ENCODE assay signal across 8 mouse cellular contexts in the genomic region with DNA sequence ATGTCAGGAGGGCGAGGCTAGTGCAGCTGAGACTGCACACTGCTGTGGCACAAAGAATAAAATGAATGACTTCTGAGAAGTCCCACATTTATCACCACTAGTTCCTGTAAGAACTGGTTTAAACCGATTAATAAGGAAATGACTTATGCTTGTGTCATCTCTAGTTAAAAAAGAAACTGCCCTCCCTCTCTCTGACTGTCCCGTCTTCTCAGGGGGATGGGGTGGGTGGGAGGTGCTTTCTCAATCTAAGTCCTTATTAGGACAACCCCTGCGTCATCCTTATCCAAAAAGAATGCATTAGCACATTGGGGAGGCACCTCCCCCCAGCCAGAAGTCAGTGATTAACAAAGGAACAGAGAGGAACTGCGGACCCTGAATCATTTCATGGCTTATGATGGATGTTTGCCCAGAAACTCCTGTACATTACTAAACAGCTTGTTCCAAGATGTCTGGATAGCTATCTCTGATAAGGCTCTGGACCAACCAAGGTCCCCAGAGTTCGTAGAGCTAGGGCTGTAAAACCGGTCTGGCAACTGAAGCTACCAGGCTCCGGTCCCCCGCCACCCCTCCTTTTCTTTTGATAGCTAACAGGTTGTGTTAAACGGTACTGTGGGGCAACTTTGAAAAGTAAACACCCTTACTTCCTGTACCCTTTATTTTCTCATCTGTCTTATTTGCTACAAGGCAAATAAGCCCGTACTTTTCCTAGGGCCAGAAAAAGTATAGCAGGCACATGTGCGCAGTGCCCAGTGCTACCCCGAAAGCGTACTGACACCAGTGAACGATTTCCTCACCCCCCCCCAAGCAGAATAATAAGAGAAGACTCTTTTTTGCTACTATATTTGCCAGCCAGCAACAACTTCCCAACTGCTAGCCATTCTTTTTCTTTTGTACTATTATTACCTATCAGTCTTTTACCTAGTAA. TPM values are rescaled to one million over a fixed set of nuclear protein-coding genes. Genes with fewer than 3 reads are reported as not detected.
DNase-seq lines count a peak whose midpoint lies in the region; ATAC-seq and TF ChIP-seq lines count a peak whose summit lies in the region.

No protein-coding gene starts in this region.

- WGBS in forebrain, embryonic 12.5 days = 15% methylated on average over 15 of the region's 15 CpGs
- WGBS in hindbrain, embryonic 16.5 days = 14% methylated on average over 15 of the region's 15 CpGs
- WGBS in liver, embryonic 13.5 days (ENCODE audit: insufficient replicate concordance) = 2% methylated on average over 15 of the region's 15 CpGs

- peak; percentile 31; the same call in 1 of the 2 replicates for TF ChIP-seq EP300 in CH12.LX (IDR thresholded peaks at IDR 0.05; ENCODE audit: low read length)

- DNase-seq in CH12.LX (ENCODE audit: extremely low read depth) = peak; percentile 98
- DNase-seq in adrenal gland, adult 8-10 months = peak; percentile 73
- DNase-seq in liver, embryonic 13.5 days = peak; percentile 56
- DNase-seq in natural killer cell, adult 2 months (ENCODE audit: low spot score in 2 of 2) = peak; percentile 75 to 86
- no peak for DNase-seq in cerebellum, adult 9-10 months
- DNase-seq in frontal cortex, postnatal 25 days (ENCODE audit: low spot score in 2 of 2) = no peak

- TF ChIP-seq CTCF in CH12.LX (conservative IDR thresholded peaks at IDR 0.05 in 1 of 2, IDR thresholded peaks at IDR 0.05 in 1 of 2; ENCODE audit: low read depth in 2 of 2, low read length in 2 of 2) = no peak

- H3K36me3 ChIP-seq in CH12.LX (replicated peaks in 1 of 2; ENCODE audit: control insufficient read depth in 1 of 2, insufficient read depth in 1 of 2, low read length in 1 of 2) = peaks cover 5 to 14% of the 10 kb centered on the region in 2 experiments
- H3K36me3 ChIP-seq in forebrain, embryonic 12.5 days (replicated peaks) = peaks cover 11% of the 10 kb centered on the region; the same call in 1 of the 2 replicates
- no peaks in the 10 kb centered on the region for H3K36me3 ChIP-seq in hindbrain, embryonic 16.5 days (ENCODE audit: control insufficient read depth, insufficient read depth, low read length)
- H3K36me3 ChIP-seq in liver, embryonic 13.5 days = peaks cover 16% of the 10 kb centered on the region; the same call in 1 of the 2 replicates

- no peaks in the 10 kb centered on the region for H3K27me3 ChIP-seq in CH12.LX (replicated peaks)
- no peaks in the 10 kb centered on the region for H3K27me3 ChIP-seq in forebrain, embryonic 12.5 days
- H3K27me3 ChIP-seq in hindbrain, embryonic 16.5 days (replicated peaks; ENCODE audit: control insufficient read depth, insufficient read depth, low read length) = no peaks in the 10 kb centered on the region
- H3K27me3 ChIP-seq in liver, embryonic 13.5 days = no peaks in the 10 kb centered on the region

- H3K27ac ChIP-seq in CH12.LX (ENCODE audit: insufficient read depth, low read depth) = peak overlapping the region; percentile 74
- no peak overlapping the region for H3K27ac ChIP-seq in forebrain, embryonic 12.5 days
- H3K27ac ChIP-seq in hindbrain, embryonic 16.5 days (ENCODE audit: low read depth, low read length) = no peak overlapping the region
- peak overlapping the region; percentile 86 for H3K27ac ChIP-seq in liver, embryonic 13.5 days

- no peak; the same call in none of the 2 replicates for TF ChIP-seq RAD21 in CH12.LX (IDR thresholded peaks at IDR 0.05; ENCODE audit: low read depth, low read length)

- dilution Hi-C loops in CH12.LX (cut with MboI; ENCODE audit: extremely low pct_ligation_motif_present, extremely low pct_unique_long_range_greater_than_20kb, low sequenced_read_pairs) = loop anchor here (5.0 kb wide), 1 partner anchor 35 kb away; no protein-coding TSS in a partner anchor

- peaks cover 18 to 52% of the 10 kb centered on the region in 2 experiments for H3K4me1 ChIP-seq in CH12.LX (ENCODE audit: control insufficient read depth in 1 of 2, insufficient read depth in 2 of 2)
- peaks cover 9% of the 10 kb centered on the region; the same call in 1 of the 2 replicates for H3K4me1 ChIP-seq in forebrain, embryonic 12.5 days
- H3K4me1 ChIP-seq in hindbrain, embryonic 16.5 days (ENCODE audit: control insufficient read depth, insufficient read depth, low read depth, low read length) = no peaks in the 10 kb centered on the region
- H3K4me1 ChIP-seq in liver, embryonic 13.5 days (replicated peaks) = peaks cover 74% of the 10 kb centered on the region

- H3K9me3 ChIP-seq in CH12.LX (replicated peaks; ENCODE audit: low read length) = no peaks in the 10 kb centered on the region
- no peaks in the 10 kb centered on the region for H3K9me3 ChIP-seq in forebrain, embryonic 12.5 days
- H3K9me3 ChIP-seq in hindbrain, embryonic 16.5 days (ENCODE audit: control insufficient read depth, low read length) = no peaks in the 10 kb centered on the region
- H3K9me3 ChIP-seq in liver, embryonic 13.5 days (replicated peaks) = no peaks in the 10 kb centered on the region

- in situ Hi-C loops in CH12.LX (cut with MboI; ENCODE audit: low pct_ligation_motif_present, low pct_unique_long_range_greater_than_20kb, low sequenced_read_pairs) = no loop called here

- peaks cover 25% of the 10 kb centered on the region for H3K79me2 ChIP-seq in CH12.LX (replicated peaks; ENCODE audit: control insufficient read depth, extremely low read depth, insufficient read depth, poor library complexity, severe bottlenecking)

- TF ChIP-seq POLR2A in CH12.LX (IDR thresholded peaks at IDR 0.05; ENCODE audit: low read depth, low read length) = peak; percentile 99

- no peak for ATAC-seq in forebrain, embryonic 12.5 days (ENCODE audit: low FRiP score)
- no peak for ATAC-seq in hindbrain, embryonic 16.5 days
- peak; percentile 86 for ATAC-seq in liver, embryonic 13.5 days (ENCODE audit: low read depth)

- peak overlapping the region; percentile 64 to 81 (median 76) for H3K4me3 ChIP-seq in CH12.LX (replicated peaks in 1 of 3; ENCODE audit: low read depth in 2 of 3, low read length in 2 of 3, poor library complexity in 1 of 3)
- H3K4me3 ChIP-seq in forebrain, embryonic 12.5 days (replicated peaks) = no peak overlapping the region
- peak overlapping the region; percentile 1 for H3K4me3 ChIP-seq in hindbrain, embryonic 16.5 days (ENCODE audit: low read length)
- peak overlapping the region; percentile 59 for H3K4me3 ChIP-seq in liver, embryonic 13.5 days (replicated peaks)

- peak overlapping the region; percentile 97 for H3K4me2 ChIP-seq in CH12.LX (ENCODE audit: insufficient read depth, low read depth, poor library complexity, severe bottlenecking)
- peak overlapping the region; percentile 27 for H3K4me2 ChIP-seq in forebrain, embryonic 12.5 days
- H3K4me2 ChIP-seq in hindbrain, embryonic 16.5 days (ENCODE audit: low read length) = peak overlapping the region; percentile 37
- peak overlapping the region; percentile 66 for H3K4me2 ChIP-seq in liver, embryonic 13.5 days

- H3K9ac ChIP-seq in CH12.LX (ENCODE audit: insufficient read depth, low read depth) = peak overlapping the region; percentile 99
- no peak overlapping the region for H3K9ac ChIP-seq in forebrain, embryonic 12.5 days
- no peak overlapping the region for H3K9ac ChIP-seq in hindbrain, embryonic 16.5 days (ENCODE audit: low read depth, low read length)
- H3K9ac ChIP-seq in liver, embryonic 13.5 days = peak overlapping the region; percentile 77

TF ChIP-seq in CH12.LX, 34 proteins besides CTCF, POLR2A, EP300 and RAD21 (continues in another document):
- TF ChIP-seq SIN3A (IDR thresholded peaks at IDR 0.05; ENCODE audit: low read length) = peak; percentile 33; the same call in 1 of the 2 replicates
- TF ChIP-seq ZC3H11A (IDR thresholded peaks at IDR 0.05; ENCODE audit: low read depth, low read length) = no peak
- TF ChIP-seq E2F4 (IDR thresholded peaks at IDR 0.05; ENCODE audit: insufficient replicate concordance, low read depth, low read length) = no peak
- peak; percentile 65 for TF ChIP-seq JUN (IDR thresholded peaks at IDR 0.05; ENCODE audit: insufficient read depth, low read depth, low read length)
- TF ChIP-seq NELFE (IDR thresholded peaks at IDR 0.05; ENCODE audit: low read depth, low read length) = peak; percentile 98
- no peak; the same call in 1 of the 2 replicates for TF ChIP-seq JUND (conservative IDR thresholded peaks at IDR 0.05; ENCODE audit: low read depth, low read length)
- no peak for TF ChIP-seq MAFK (IDR thresholded peaks at IDR 0.05; ENCODE audit: insufficient replicate concordance, low read length)
- peak; percentile 72 for TF ChIP-seq MYC (IDR thresholded peaks at IDR 0.05; ENCODE audit: low read depth, low read length)
- TF ChIP-seq GABPA (IDR thresholded peaks at IDR 0.05; ENCODE audit: insufficient replicate concordance, low read depth, low read length) = no peak
- TF ChIP-seq ELF1 (IDR thresholded peaks at IDR 0.05; ENCODE audit: low read depth, low read length) = peak; percentile 55; the same call in 1 of the 2 replicates
- TF ChIP-seq MXI1 (IDR thresholded peaks at IDR 0.05; ENCODE audit: low read depth, low read length) = peak; percentile 56
- TF ChIP-seq TBP (conservative IDR thresholded peaks at IDR 0.05; ENCODE audit: low read depth, low read length) = peak; percentile 99
- TF ChIP-seq POLR2AphosphoS2 (IDR thresholded peaks at IDR 0.05; ENCODE audit: low read depth, low read length) = peak; percentile 99
- no peak for TF ChIP-seq USF1 (IDR thresholded peaks at IDR 0.05; ENCODE audit: low read depth, low read length)
- peak; percentile 50; the same call in 1 of the 2 replicates for TF ChIP-seq MAX (IDR thresholded peaks at IDR 0.05; ENCODE audit: low read length)
- peak; percentile 85 for TF ChIP-seq ETS1 (conservative IDR thresholded peaks at IDR 0.05; ENCODE audit: low read depth, low read length)

RNA-seq across cellular contexts. Expression of gene Tubd1, which starts 42.3 kb away (rescaled TPM):
- total RNA-seq in CH12.LX (2012; rRNA removed) (11.9 and 14.3 TPM in 2 replicates), CH12.LX (2014; rRNA removed) (9.7 and 9.8 TPM in 2 replicates)
- polyA plus RNA-seq in CH12.LX (2012; ENCODE audit: insufficient read length, low read depth) = 12.6 and 13.4 TPM in 2 replicates
- total RNA-seq in adrenal gland, adult 8-10 months (2022) = 10 to 100 TPM; 10.5 to 11.5 (median 11.4) TPM
- 10.7 and 11.0 TPM in 2 replicates for polyA plus RNA-seq in forebrain, embryonic 12.5 days (2016; fragmentation: Nextera tagmentation; extraction: Ambion mirVana)
- 6.5 and 7.7 TPM in 2 replicates for polyA plus RNA-seq in hindbrain, embryonic 16.5 days (2015; fragmentation: Nextera tagmentation; extraction: Ambion mirVana)
- polyA plus RNA-seq in liver, embryonic 13.5 days (2015; fragmentation: Nextera tagmentation; extraction: Ambion mirVana) = 13.2 and 13.6 TPM in 2 replicates

RNA-seq across cellular contexts. Expression of gene Rps6kb1, which starts 42.5 kb away (rescaled TPM):
- total RNA-seq in CH12.LX (2012; rRNA removed) = 45.2 and 56.7 TPM in 2 replicates
- 76.9 and 79.9 TPM in 2 replicates for total RNA-seq in CH12.LX (2014; rRNA removed)
- polyA plus RNA-seq in CH12.LX (2012; ENCODE audit: insufficient read length, low read depth) = 110 and 152 TPM in 2 replicates
- 10 to 100 TPM; 37.4 to 52.1 (median 46.9) TPM for total RNA-seq in adrenal gland, adult 8-10 months (2022)
- 65.2 and 69.9 TPM in 2 replicates for polyA plus RNA-seq in forebrain, embryonic 12.5 days (2016; fragmentation: Nextera tagmentation; extraction: Ambion mirVana)
- 53.0 and 53.1 TPM in 2 replicates for polyA plus RNA-seq in hindbrain, embryonic 16.5 days (2015; fragmentation: Nextera tagmentation; extraction: Ambion mirVana)
- 30.5 and 34.4 TPM in 2 replicates for polyA plus RNA-seq in liver, embryonic 13.5 days (2015; fragmentation: Nextera tagmentation; extraction: Ambion mirVana)

Comparison
In these comparisons a context has a peak if more than half of its experiments do, and no peak if none do; other contexts are left out.
1. DNase-seq: peak in CH12.LX (single experiment), adrenal gland, adult 8-10 months (single experiment), liver, embryonic 13.5 days (single experiment) and natural killer cell, adult 2 months (2 of 2); none in cerebellum, adult 9-10 months (single experiment) and frontal cortex, postnatal 25 days (0 of 2).
2. H3K27ac ChIP-seq: peak in CH12.LX (single experiment) and liver, embryonic 13.5 days (single experiment); none in forebrain, embryonic 12.5 days (single experiment) and hindbrain, embryonic 16.5 days (single experiment).
3. H3K4me2 ChIP-seq: peak in every context shown above with its lines; median percentile 97 in CH12.LX; 66 in liver, embryonic 13.5 days; 37 in hindbrain, embryonic 16.5 days; 27 in forebrain, embryonic 12.5 days.
4. H3K9ac ChIP-seq: peak in CH12.LX (single experiment) and liver, embryonic 13.5 days (single experiment); none in forebrain, embryonic 12.5 days (single experiment) and hindbrain, embryonic 16.5 days (single experiment).